Mouse (Mus musculus) MN1 (cell line): ENCODE results near the gene Syp.
A peak's percentile ranks its signal among the peaks of the same experiment; 100 is the strongest.

ENCODE experiments used
- DNase-seq: peaks from one replicate; pipeline ENCODE4 v3.0.0-alpha.2; 2016; ENCODE audit warnings: low spot score

Gene Syp

GRCm38 (mm10) chrX:7638401-7639091 lies at the start of gene Syp:
Gene Syp (plus strand): TSS chrX:7638471.
- peak; percentile 84 for DNase-seq

- DNase-seq, result no peak
These were observed 42.9 kb upstream of the Syp start for GRCm38 (mm10) chrX:7595371-7595770.

- no peak for DNase-seq
These were observed 34.3 kb upstream of the Syp start for GRCm38 (mm10) chrX:7604004-7604403.

- DNase-seq, result peak; percentile 88
These were observed 33.2 kb upstream of the Syp start, which contains the start of gene Ccdc22 for GRCm38 (mm10) chrX:7604879-7605574. Gene Ccdc22 (minus strand): TSS chrX:7605517.

GRCm38 (mm10) chrX:7605575-7605941 lies 32.7 kb upstream of the Syp start:
- DNase-seq, result no peak

GRCm38 (mm10) chrX:7606783-7607182 lies 31.5 kb upstream of the Syp start, which contains the start of gene Cacna1f:
Gene Cacna1f (plus strand): TSS chrX:7607083.
- DNase-seq, result no peak

- no peak for DNase-seq
These were observed 28.2 kb upstream of the Syp start for GRCm38 (mm10) chrX:7610035-7610434.

GRCm38 (mm10) chrX:7610536-7611258 lies 27.6 kb upstream of the Syp start:
- peak; percentile 38 for DNase-seq

- no peak for DNase-seq
These were observed 20.3 kb upstream of the Syp start for GRCm38 (mm10) chrX:7617889-7618551.

GRCm38 (mm10) chrX:7632560-7632959 lies 5.7 kb upstream of the Syp start:
- DNase-seq, result no peak

GRCm38 (mm10) chrX:7635101-7635500 lies 3.2 kb upstream of the Syp start:
- DNase-seq, result no peak

GRCm38 (mm10) chrX:7639536-7640325 lies 1.5 kb downstream of the Syp start:
- DNase-seq, result no peak

GRCm38 (mm10) chrX:7640785-7641184 lies 2.5 kb downstream of the Syp start:
- DNase-seq, result no peak

GRCm38 (mm10) chrX:7645349-7645748 lies 7.1 kb downstream of the Syp start:
- peak; percentile 84 for DNase-seq

GRCm38 (mm10) chrX:7648671-7649304 lies 10.5 kb downstream of the Syp start:
- peak; percentile 78 for DNase-seq

GRCm38 (mm10) chrX:7657221-7657639 lies 19.0 kb downstream of the Syp start, which contains the start of gene Prickle3:
Gene Prickle3 (plus strand): TSS chrX:7657260.
- peak; percentile 46 for DNase-seq

- DNase-seq, result peak; percentile 47
These were observed 19.9 kb downstream of the Syp start for GRCm38 (mm10) chrX:7658031-7658784.

GRCm38 (mm10) chrX:7658785-7659589 lies 20.7 kb downstream of the Syp start:
- peak; percentile 31 for DNase-seq

GRCm38 (mm10) chrX:7661086-7661485 lies 22.8 kb downstream of the Syp start:
- no peak for DNase-seq
